Mouse (Mus musculus) telencephalon, adult 2 months (tissue): ENCODE data around the gene Nr1h2.

ENCODE experiments used
- DNase-seq: peaks from one replicate; pipeline ENCODE4 v3.0.0-alpha.2; 2011; ENCODE audit warnings: low read depth, low spot score

Gene Nr1h2

GRCm38 (mm10) chr7:44549621-44550408, 3.9 kb downstream of the Nr1h2 start:
- no peak for DNase-seq

- peak; percentile 98 for DNase-seq
These were observed 5.2 kb downstream of the Nr1h2 start, which contains the start of gene Pold1 for GRCm38 (mm10) chr7:44548497-44549087. Gene Pold1 (minus strand): TSS chr7:44548849.

GRCm38 (mm10) chr7:44547725-44548124, 6.0 kb downstream of the Nr1h2 start:
- no peak for DNase-seq

GRCm38 (mm10) chr7:44547041-44547440, 6.7 kb downstream of the Nr1h2 start:
- DNase-seq: no peak

- DNase-seq: no peak
These were observed 7.5 kb downstream of the Nr1h2 start for GRCm38 (mm10) chr7:44546274-44546673.

- DNase-seq: no peak
These were observed 10.7 kb downstream of the Nr1h2 start for GRCm38 (mm10) chr7:44543071-44543470.

- DNase-seq: no peak
These were observed 11.2 kb downstream of the Nr1h2 start for GRCm38 (mm10) chr7:44542555-44542954.

- no peak for DNase-seq
These were observed 14.8 kb downstream of the Nr1h2 start for GRCm38 (mm10) chr7:44538756-44539624.

- DNase-seq: no peak
These were observed 16.3 kb downstream of the Nr1h2 start for GRCm38 (mm10) chr7:44537496-44537895.

- DNase-seq: no peak
These were observed 16.7 kb downstream of the Nr1h2 start for GRCm38 (mm10) chr7:44537009-44537408.

- DNase-seq: peak; percentile 56
These were observed 17.2 kb downstream of the Nr1h2 start for GRCm38 (mm10) chr7:44536590-44536968.

- no peak for DNase-seq
These were observed 17.8 kb downstream of the Nr1h2 start for GRCm38 (mm10) chr7:44535657-44536589.

GRCm38 (mm10) chr7:44534656-44535441, 18.9 kb downstream of the Nr1h2 start:
- no peak for DNase-seq

GRCm38 (mm10) chr7:44534242-44534641, 19.5 kb downstream of the Nr1h2 start:
- DNase-seq: no peak

GRCm38 (mm10) chr7:44533746-44534045, 20.1 kb downstream of the Nr1h2 start:
- no peak for DNase-seq

- DNase-seq: no peak
These were observed 20.6 kb downstream of the Nr1h2 start for GRCm38 (mm10) chr7:44532918-44533745.

- no peak for DNase-seq
These were observed 21.6 kb downstream of the Nr1h2 start, which contains the start of gene Spib for GRCm38 (mm10) chr7:44531946-44532732. Gene Spib (minus strand): TSS chr7:44532071.

- no peak for DNase-seq
These were observed 22.5 kb downstream of the Nr1h2 start for GRCm38 (mm10) chr7:44531207-44531606.

GRCm38 (mm10) chr7:44530507-44530906, 23.2 kb downstream of the Nr1h2 start:
- DNase-seq: no peak
